Mouse (Mus musculus): ENCODE data around the gene Gli1. TPM values are rescaled to one million over a fixed set of nuclear protein-coding genes. Genes with fewer than 3 reads are reported as not detected.

The Gli1 gene
- polyA plus RNA-seq, 1 experiment: 10.4 TPM

DNA sequence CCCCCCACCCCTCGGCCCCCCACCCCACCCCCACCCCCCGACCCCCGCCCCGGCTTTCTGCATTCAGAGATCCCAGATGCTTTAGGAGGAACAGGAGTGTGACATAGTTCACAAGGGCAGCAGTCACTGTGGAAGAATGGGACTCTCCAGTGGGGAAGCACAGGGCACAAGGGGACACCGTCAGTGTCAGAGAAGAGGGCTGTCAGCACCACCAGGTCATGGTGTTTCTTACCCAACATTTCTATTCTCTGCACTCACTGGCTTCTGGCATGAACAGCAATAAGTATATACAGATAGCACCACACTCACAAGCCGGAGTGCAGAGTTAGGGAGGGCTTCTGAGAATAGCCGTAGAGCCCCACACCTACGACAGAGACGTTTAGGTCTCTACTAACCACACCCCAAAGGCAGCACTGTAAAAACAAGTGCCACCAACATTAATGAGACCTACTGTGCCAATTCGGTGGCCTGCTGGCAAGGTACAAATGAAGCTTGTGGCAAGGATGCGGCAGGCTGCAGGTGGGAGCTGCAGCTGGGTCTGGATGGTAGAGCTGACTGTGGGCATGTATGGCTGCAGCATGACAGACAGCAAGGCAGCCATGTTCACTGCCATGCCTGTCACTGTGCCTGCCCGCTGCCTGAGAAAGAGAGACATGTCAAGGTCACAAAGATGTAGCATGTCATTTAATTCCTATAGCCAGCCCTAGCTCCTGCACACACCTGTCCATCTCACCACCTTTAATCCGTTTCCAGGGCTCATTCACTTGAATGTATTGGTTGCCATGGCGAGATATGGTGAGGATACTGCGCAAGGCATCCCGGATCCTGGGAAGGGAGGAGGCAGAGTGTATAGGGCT is 44.5 kb downstream of the Gli1 start:
- H3K27ac ChIP-seq (ENCODE audit: insufficient read depth, low read depth, low read length): no peak overlapping the region
- no peaks in the 10 kb centered on the region for H3K27me3 ChIP-seq (ENCODE audit: control insufficient read depth, insufficient read depth, low read length)
- WGBS: 85% methylated on average over 16 of the region's 16 CpGs
- no peak for TF ChIP-seq CTCF (IDR thresholded peaks at IDR 0.05; ENCODE audit: extremely low read depth, insufficient read length, insufficient replicate concordance, low read depth, low read length)
- TF ChIP-seq POLR2A (IDR thresholded peaks at IDR 0.05; ENCODE audit: low read depth, low read length): no peak
- H3K36me3 ChIP-seq (ENCODE audit: control insufficient read depth, insufficient read depth, low read length): peaks cover 69% of the 10 kb centered on the region
- no peak overlapping the region for H3K4me3 ChIP-seq (ENCODE audit: low read depth, low read length)
- peaks cover 5% of the 10 kb centered on the region for H3K4me1 ChIP-seq (ENCODE audit: control insufficient read depth, insufficient read depth, insufficient read length, low read length)

DNA sequence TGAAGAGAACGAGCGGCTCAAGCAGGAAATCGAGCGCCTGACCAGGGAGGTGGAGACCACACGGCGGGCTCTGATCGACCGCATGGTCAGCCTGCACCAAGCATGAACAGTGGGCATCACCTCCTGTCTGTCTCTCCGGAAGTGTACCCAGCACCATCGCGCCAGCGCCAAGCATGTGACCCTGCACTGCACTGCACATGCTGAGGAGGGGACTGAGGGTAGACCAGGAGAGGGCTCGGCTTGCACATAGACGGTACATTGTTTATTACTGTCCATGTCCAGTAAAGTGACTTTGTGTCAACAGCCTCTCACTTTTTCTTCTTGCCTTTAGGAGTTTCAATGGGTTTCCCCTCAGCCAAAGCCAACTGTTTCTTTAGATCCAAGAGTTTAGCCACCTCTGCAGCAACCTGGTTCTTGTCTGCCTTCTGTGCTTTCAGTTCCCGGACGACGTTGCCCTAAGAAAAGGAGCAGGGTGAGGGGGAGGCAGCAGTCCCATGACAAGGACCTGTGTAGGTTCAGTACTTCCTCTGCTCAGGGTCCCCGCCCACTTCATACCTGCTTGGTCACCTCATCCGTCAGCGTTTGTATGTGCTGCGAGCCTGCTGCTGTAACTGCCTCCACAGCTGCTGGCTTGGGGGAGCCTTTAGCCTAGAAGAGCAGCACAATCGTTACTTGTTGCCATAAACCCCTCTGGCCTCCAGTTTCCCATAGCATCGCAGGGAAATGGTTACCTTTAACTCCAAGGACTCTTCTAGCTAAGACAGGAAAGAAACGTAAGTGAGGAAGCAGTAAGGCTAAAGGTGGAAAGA is 45.6 kb downstream of the Gli1 start:
- H3K4me1 ChIP-seq (ENCODE audit: control insufficient read depth, insufficient read depth, insufficient read length, low read length): peaks cover 8% of the 10 kb centered on the region
- no peak overlapping the region for H3K4me3 ChIP-seq (ENCODE audit: low read depth, low read length)
- H3K36me3 ChIP-seq (ENCODE audit: control insufficient read depth, insufficient read depth, low read length): peaks cover 62% of the 10 kb centered on the region
- H3K27me3 ChIP-seq (ENCODE audit: control insufficient read depth, insufficient read depth, low read length): no peaks in the 10 kb centered on the region
- no peak overlapping the region for H3K27ac ChIP-seq (ENCODE audit: insufficient read depth, low read depth, low read length)
- TF ChIP-seq CTCF (IDR thresholded peaks at IDR 0.05; ENCODE audit: extremely low read depth, insufficient read length, insufficient replicate concordance, low read depth, low read length) (no peak), POLR2A (IDR thresholded peaks at IDR 0.05; ENCODE audit: low read depth, low read length) (no peak)
- 87% methylated on average over 24 of the region's 24 CpGs for WGBS

DNA sequence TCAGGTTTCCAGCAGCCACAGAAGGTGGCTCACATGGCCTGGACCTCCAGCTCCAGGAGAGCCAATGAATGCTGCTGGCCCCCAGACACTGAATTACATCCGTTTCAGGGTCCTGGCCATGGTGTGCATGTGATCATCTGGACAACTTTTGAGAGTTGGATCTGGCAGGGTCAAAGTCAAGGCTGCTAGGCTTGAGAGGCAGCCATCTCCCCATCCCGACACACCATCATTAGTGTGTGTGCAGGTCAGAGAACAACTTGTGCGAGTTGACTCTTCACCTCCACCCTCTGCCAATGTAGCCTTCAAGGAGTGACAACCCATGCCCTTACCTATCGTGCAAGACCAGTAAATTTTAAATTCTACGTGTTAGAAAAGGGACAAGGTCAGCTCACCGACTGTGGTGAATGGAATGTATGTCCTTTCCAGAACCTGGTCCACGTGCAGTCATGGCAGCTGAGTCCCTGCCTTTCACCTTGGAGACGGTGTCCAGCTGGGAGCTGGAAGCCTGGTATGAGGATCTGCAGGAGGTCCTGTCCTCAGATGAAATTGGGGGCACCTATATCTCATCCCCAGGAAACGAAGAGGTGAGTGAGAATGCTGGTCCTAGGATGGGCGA is 46.8 kb downstream of the Gli1 start:
- TF ChIP-seq POLR2A (IDR thresholded peaks at IDR 0.05; ENCODE audit: low read depth, low read length) (no peak), CTCF (IDR thresholded peaks at IDR 0.05; ENCODE audit: extremely low read depth, insufficient read length, insufficient replicate concordance, low read depth, low read length) (no peak)
- 85% methylated on average over 10 of the region's 10 CpGs for WGBS
- Histone ChIP-seq H3K27ac (ENCODE audit: insufficient read depth, low read depth, low read length) (no peak overlapping the region), H3K4me3 (ENCODE audit: low read depth, low read length) (no peak overlapping the region), H3K27me3 (ENCODE audit: control insufficient read depth, insufficient read depth, low read length) (no peaks in the 10 kb centered on the region), H3K4me1 (ENCODE audit: control insufficient read depth, insufficient read depth, insufficient read length, low read length) (peaks cover 8% of the 10 kb centered on the region), H3K36me3 (ENCODE audit: control insufficient read depth, insufficient read depth, low read length) (peaks cover 56% of the 10 kb centered on the region)

DNA sequence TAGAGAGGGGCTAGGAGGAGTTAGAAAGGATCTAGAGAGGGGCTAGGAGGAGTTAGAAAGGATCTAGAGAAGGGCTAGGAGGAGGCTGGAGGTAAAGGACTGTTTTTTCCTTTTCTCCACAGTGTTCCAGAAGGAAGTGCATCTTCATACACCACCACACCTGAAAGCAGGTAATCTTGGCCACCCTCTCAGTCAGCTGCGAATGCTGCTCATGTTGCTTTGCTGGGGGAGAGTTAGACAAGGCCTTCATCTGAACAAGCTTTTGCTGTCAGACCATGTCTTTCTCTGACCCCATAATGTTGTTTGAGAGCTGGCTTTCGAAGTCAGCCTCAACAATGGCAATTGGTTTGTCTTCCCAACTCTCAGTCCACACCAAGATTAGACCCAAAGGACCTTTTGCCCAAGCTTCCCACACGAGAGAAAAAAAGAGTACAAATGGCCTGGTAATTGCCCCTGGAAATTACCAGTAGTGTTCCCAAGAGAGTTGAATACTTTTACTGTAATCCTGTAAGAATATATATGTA is 48.1 kb downstream of the Gli1 start:
- H3K4me1 ChIP-seq (ENCODE audit: control insufficient read depth, insufficient read depth, insufficient read length, low read length): peaks cover 13% of the 10 kb centered on the region
- H3K27ac ChIP-seq (ENCODE audit: insufficient read depth, low read depth, low read length): 0 out of 2 replicates have a peak overlapping the region, but pooled peaks have one; percentile 10
- WGBS: 79% methylated on average over 3 of the region's 3 CpGs
- H3K4me3 ChIP-seq (ENCODE audit: low read depth, low read length): no peak overlapping the region
- no peak for TF ChIP-seq CTCF (IDR thresholded peaks at IDR 0.05; ENCODE audit: extremely low read depth, insufficient read length, insufficient replicate concordance, low read depth, low read length)
- no peak for TF ChIP-seq POLR2A (IDR thresholded peaks at IDR 0.05; ENCODE audit: low read depth, low read length)
- no peaks in the 10 kb centered on the region for H3K27me3 ChIP-seq (ENCODE audit: control insufficient read depth, insufficient read depth, low read length)
- peaks cover 44% of the 10 kb centered on the region for H3K36me3 ChIP-seq (ENCODE audit: control insufficient read depth, insufficient read depth, low read length)

DNA sequence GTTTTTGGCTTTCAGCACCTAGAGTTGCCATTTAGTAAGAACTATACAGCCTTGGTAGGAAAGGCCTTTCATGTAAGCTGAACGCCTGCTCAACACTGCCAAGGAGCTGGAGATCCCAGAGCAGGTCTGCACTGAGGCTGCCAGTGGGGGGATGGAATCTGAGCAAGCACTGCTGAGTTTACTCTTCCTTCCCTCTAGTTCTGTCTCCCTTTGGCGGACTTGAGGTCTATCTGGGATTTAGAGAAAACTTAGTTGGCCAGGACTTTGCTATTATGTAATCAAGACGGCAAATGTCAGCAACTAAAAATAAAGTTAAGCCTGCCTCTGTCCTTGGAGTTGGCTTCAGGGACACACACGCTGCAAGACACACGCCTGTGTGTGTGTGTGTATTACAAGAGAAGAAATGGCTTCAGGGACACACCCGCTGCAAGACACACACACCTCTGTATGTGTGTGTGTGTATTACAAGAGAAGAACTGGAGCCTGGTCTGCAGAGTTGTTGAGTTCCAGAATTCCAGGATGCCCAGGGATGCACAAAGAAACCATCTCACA is 48.7 kb downstream of the Gli1 start:
- H3K36me3 ChIP-seq (ENCODE audit: control insufficient read depth, insufficient read depth, low read length): peaks cover 44% of the 10 kb centered on the region
- no peak overlapping the region for H3K4me3 ChIP-seq (ENCODE audit: low read depth, low read length)
- WGBS: 72% methylated on average over 6 of the region's 6 CpGs
- TF ChIP-seq POLR2A (IDR thresholded peaks at IDR 0.05; ENCODE audit: low read depth, low read length) (no peak), CTCF (IDR thresholded peaks at IDR 0.05; ENCODE audit: extremely low read depth, insufficient read length, insufficient replicate concordance, low read depth, low read length) (no peak)
- no peaks in the 10 kb centered on the region for H3K27me3 ChIP-seq (ENCODE audit: control insufficient read depth, insufficient read depth, low read length)
- peak overlapping the region; percentile 10; the same call in 1 of the 2 replicates for H3K27ac ChIP-seq (ENCODE audit: insufficient read depth, low read depth, low read length)
- H3K4me1 ChIP-seq (ENCODE audit: control insufficient read depth, insufficient read depth, insufficient read length, low read length): peaks cover 13% of the 10 kb centered on the region

DNA sequence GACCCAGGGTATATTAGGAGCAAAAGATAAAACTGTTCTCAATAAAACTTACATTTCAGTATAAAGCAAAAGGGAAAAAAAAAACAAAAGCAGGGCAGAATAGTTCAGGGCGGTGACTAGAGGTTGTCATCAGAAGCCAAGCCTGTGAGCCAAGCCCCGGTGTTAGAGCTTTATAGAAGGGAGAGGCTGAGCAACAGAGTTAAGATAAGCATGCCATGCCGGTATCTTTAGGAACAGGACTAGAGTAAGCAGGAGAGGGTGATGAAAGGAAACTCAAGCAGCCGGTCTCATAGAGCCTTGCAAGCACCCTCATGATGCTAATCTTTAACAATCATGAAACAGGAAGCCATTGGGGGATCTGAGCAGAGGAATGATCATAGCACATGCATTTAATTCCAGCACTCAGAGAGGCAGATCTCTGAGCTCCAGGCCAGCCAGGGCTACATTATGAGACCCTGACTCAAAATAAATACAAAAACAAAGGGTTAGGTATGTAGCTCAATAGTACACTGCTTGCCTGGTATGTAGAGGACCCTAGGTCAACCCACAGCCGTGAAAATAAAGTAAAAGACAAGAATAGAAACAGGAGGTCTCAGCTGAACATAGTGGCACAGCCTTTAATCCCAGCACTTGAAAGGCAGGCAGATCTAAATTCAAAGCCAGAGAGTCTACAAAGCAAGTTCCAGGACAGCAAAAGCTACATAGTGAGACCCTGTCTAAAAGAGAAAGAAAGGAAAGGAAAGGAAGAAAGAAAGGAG is 49.7 kb downstream of the Gli1 start:
- Histone ChIP-seq H3K4me1 (ENCODE audit: control insufficient read depth, insufficient read depth, insufficient read length, low read length) (peaks cover 21% of the 10 kb centered on the region), H3K27ac (ENCODE audit: insufficient read depth, low read depth, low read length) (no peak overlapping the region; the same call in 1 of the 2 replicates), H3K27me3 (ENCODE audit: control insufficient read depth, insufficient read depth, low read length) (no peaks in the 10 kb centered on the region), H3K4me3 (ENCODE audit: low read depth, low read length) (no peak overlapping the region), H3K36me3 (ENCODE audit: control insufficient read depth, insufficient read depth, low read length) (peaks cover 37% of the 10 kb centered on the region)
- no peak for TF ChIP-seq POLR2A (IDR thresholded peaks at IDR 0.05; ENCODE audit: low read depth, low read length)
- TF ChIP-seq CTCF (IDR thresholded peaks at IDR 0.05; ENCODE audit: extremely low read depth, insufficient read length, insufficient replicate concordance, low read depth, low read length): no peak
- 9% methylated on average over 5 of the region's 5 CpGs for WGBS

Measured in small intestine, adult 2 months (tissue).